Mouse (Mus musculus): ENCODE data around the gene Osbpl9. TPM values are rescaled to one million over a fixed set of nuclear protein-coding genes. Genes with fewer than 3 reads are reported as not detected.

Gene Osbpl9
- total and polyA plus RNA-seq, 2 experiments from 2014 or later = 56.9 to 74.9 TPM

- 86% methylated on average over 5 of the region's 5 CpGs for WGBS
- Histone ChIP-seq H3K4me1 (ENCODE audit: insufficient read depth, low read length) (no peaks in the 10 kb centered on the region), H3K9me3 (ENCODE audit: low read length) (no peaks in the 10 kb centered on the region), H3K27ac (ENCODE audit: low read depth, low read length) (no peak overlapping the region), H3K4me2 (ENCODE audit: low read depth, low read length, poor library complexity, severe bottlenecking) (no peak overlapping the region), H3K36me3 (ENCODE audit: insufficient read depth, low read length) (peaks cover 24% of the 10 kb centered on the region), H3K9ac (replicated peaks; ENCODE audit: low read length, poor library complexity, severe bottlenecking) (no peak overlapping the region), H3K27me3 (ENCODE audit: insufficient read depth, low read length) (no peaks in the 10 kb centered on the region), H3K4me3 (ENCODE audit: low read depth, low read length) (no peak overlapping the region)
- TF ChIP-seq CTCF (IDR thresholded peaks at IDR 0.05) = no peak
- DNase-seq (ENCODE audit: low spot score) (no peak), ATAC-seq (ENCODE audit: low FRiP score) (no peak)
These were observed 122.0 kb downstream of the Osbpl9 start for GRCm38 (mm10) chr4:109080118-109080517.

DNA sequence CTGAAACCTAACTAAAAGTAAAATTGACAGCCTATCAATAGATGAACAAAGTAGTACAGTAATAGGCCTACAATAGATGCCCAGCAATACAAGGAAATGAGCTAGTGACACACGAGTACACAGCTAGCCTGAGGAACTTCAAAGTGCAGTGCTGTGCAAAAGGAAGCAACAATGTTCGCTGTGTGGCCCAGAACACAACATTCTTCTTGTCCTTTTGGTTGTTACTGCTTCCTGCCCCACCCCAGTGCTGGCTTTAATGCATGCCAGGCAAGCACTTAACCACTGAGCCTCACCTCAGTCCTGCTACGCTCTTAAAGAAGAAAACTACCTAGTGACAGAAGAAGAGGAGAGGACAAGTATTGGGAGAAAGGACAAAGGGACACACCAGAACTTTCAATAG, 122.4 kb downstream of the Osbpl9 start:
- no peak for TF ChIP-seq CTCF (IDR thresholded peaks at IDR 0.05)
- Histone ChIP-seq H3K4me3 (ENCODE audit: low read depth, low read length) (no peak overlapping the region), H3K27me3 (ENCODE audit: insufficient read depth, low read length) (no peaks in the 10 kb centered on the region), H3K36me3 (ENCODE audit: insufficient read depth, low read length) (peaks cover 24% of the 10 kb centered on the region), H3K4me1 (ENCODE audit: insufficient read depth, low read length) (no peaks in the 10 kb centered on the region), H3K4me2 (ENCODE audit: low read depth, low read length, poor library complexity, severe bottlenecking) (no peak overlapping the region), H3K9me3 (ENCODE audit: low read length) (no peaks in the 10 kb centered on the region), H3K9ac (replicated peaks; ENCODE audit: low read length, poor library complexity, severe bottlenecking) (no peak overlapping the region), H3K27ac (ENCODE audit: low read depth, low read length) (no peak overlapping the region)
- WGBS = 83% methylated on average over 3 of the region's 3 CpGs
- DNase-seq (ENCODE audit: low spot score) = no peak
- no peak for ATAC-seq (ENCODE audit: low FRiP score)

GRCm38 (mm10) chr4:109078941-109079340, 123.1 kb downstream of the Osbpl9 start:
- no peaks in the 10 kb centered on the region for H3K4me1 ChIP-seq (ENCODE audit: insufficient read depth, low read length)
- TF ChIP-seq CTCF (IDR thresholded peaks at IDR 0.05) = no peak
- peaks cover 22% of the 10 kb centered on the region for H3K36me3 ChIP-seq (ENCODE audit: insufficient read depth, low read length)
- DNase-seq (ENCODE audit: low spot score) = no peak
- 94% methylated on average over 7 of the region's 7 CpGs for WGBS
- no peaks in the 10 kb centered on the region for H3K27me3 ChIP-seq (ENCODE audit: insufficient read depth, low read length)
- H3K9me3 ChIP-seq (ENCODE audit: low read length) = no peaks in the 10 kb centered on the region
- H3K9ac ChIP-seq (replicated peaks; ENCODE audit: low read length, poor library complexity, severe bottlenecking) = no peak overlapping the region
- H3K27ac ChIP-seq (ENCODE audit: low read depth, low read length) = no peak overlapping the region
- no peak overlapping the region for H3K4me3 ChIP-seq (ENCODE audit: low read depth, low read length)
- H3K4me2 ChIP-seq (ENCODE audit: low read depth, low read length, poor library complexity, severe bottlenecking) = no peak overlapping the region
- ATAC-seq (ENCODE audit: low FRiP score) = no peak

- H3K9ac ChIP-seq (replicated peaks; ENCODE audit: low read length, poor library complexity, severe bottlenecking) = no peak overlapping the region
- H3K4me2 ChIP-seq (ENCODE audit: low read depth, low read length, poor library complexity, severe bottlenecking) = no peak overlapping the region
- TF ChIP-seq CTCF (IDR thresholded peaks at IDR 0.05) = no peak
- no peaks in the 10 kb centered on the region for H3K9me3 ChIP-seq (ENCODE audit: low read length)
- H3K27me3 ChIP-seq (ENCODE audit: insufficient read depth, low read length) = no peaks in the 10 kb centered on the region
- no peaks in the 10 kb centered on the region for H3K4me1 ChIP-seq (ENCODE audit: insufficient read depth, low read length)
- no peak overlapping the region for H3K27ac ChIP-seq (ENCODE audit: low read depth, low read length)
- ATAC-seq (ENCODE audit: low FRiP score) = no peak
- WGBS = 77% methylated on average over 3 of the region's 3 CpGs
- DNase-seq (ENCODE audit: low spot score) = no peak
- no peak overlapping the region for H3K4me3 ChIP-seq (ENCODE audit: low read depth, low read length)
- H3K36me3 ChIP-seq (ENCODE audit: insufficient read depth, low read length) = peaks cover 14% of the 10 kb centered on the region; the same call in 1 of the 2 replicates
These were observed 128.8 kb downstream of the Osbpl9 start for GRCm38 (mm10) chr4:109073296-109073695.

DNA sequence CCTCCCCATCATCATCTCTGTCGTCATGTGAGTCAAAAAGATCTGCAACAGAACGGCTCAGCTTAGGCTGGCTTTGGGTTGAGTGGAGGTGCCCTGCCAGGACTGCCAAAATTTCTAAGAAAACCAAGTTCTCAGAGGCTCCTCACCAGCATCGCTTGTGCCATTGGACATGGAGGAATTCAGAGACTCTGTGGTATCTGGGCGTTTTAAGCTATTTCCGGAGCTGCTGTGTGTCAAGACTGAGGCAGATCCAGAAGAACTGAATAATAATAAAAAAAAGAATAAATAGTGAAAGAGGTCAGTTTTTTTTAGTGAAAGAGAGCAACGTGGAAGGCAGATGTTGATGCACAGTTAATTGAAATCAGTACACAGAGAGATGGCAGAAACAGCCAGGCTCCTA, 129.2 kb downstream of the Osbpl9 start:
- H3K27me3 ChIP-seq (ENCODE audit: insufficient read depth, low read length) = no peaks in the 10 kb centered on the region
- no peak overlapping the region for H3K4me3 ChIP-seq (ENCODE audit: low read depth, low read length)
- 88% methylated on average over 6 of the region's 6 CpGs for WGBS
- peaks cover 16% of the 10 kb centered on the region; the same call in 1 of the 2 replicates for H3K36me3 ChIP-seq (ENCODE audit: insufficient read depth, low read length)
- no peak overlapping the region for H3K27ac ChIP-seq (ENCODE audit: low read depth, low read length)
- no peak overlapping the region for H3K9ac ChIP-seq (replicated peaks; ENCODE audit: low read length, poor library complexity, severe bottlenecking)
- no peak for DNase-seq (ENCODE audit: low spot score)
- H3K9me3 ChIP-seq (ENCODE audit: low read length) = no peaks in the 10 kb centered on the region
- H3K4me1 ChIP-seq (ENCODE audit: insufficient read depth, low read length) = no peaks in the 10 kb centered on the region
- ATAC-seq (ENCODE audit: low FRiP score) = no peak
- no peak overlapping the region for H3K4me2 ChIP-seq (ENCODE audit: low read depth, low read length, poor library complexity, severe bottlenecking)
- TF ChIP-seq CTCF (IDR thresholded peaks at IDR 0.05) = no peak

- Histone ChIP-seq H3K27ac (ENCODE audit: low read depth, low read length) (no peak overlapping the region), H3K4me2 (ENCODE audit: low read depth, low read length, poor library complexity, severe bottlenecking) (no peak overlapping the region), H3K9ac (replicated peaks; ENCODE audit: low read length, poor library complexity, severe bottlenecking) (no peak overlapping the region), H3K9me3 (ENCODE audit: low read length) (no peaks in the 10 kb centered on the region), H3K36me3 (ENCODE audit: insufficient read depth, low read length) (peaks cover 62% of the 10 kb centered on the region), H3K4me3 (ENCODE audit: low read depth, low read length) (no peak overlapping the region), H3K27me3 (ENCODE audit: insufficient read depth, low read length) (no peaks in the 10 kb centered on the region), H3K4me1 (ENCODE audit: insufficient read depth, low read length) (no peaks in the 10 kb centered on the region)
- no peak for TF ChIP-seq CTCF (IDR thresholded peaks at IDR 0.05)
- WGBS = 92% methylated on average over 5 of the region's 5 CpGs
- ATAC-seq (ENCODE audit: low FRiP score) (no peak), DNase-seq (ENCODE audit: low spot score) (no peak)
These were observed 136.4 kb downstream of the Osbpl9 start for GRCm38 (mm10) chr4:109065714-109066113.

Data from midbrain, postnatal 0 days (tissue).